Mouse (Mus musculus): ENCODE measurements around the gene Zbed3.

GRCm38 (mm10) chr13:95278426-95279025, 44.9 kb upstream of the Zbed3 start:
- TF ChIP-seq CTCF (IDR thresholded peaks at IDR 0.05; ENCODE audit: extremely low read depth, insufficient read depth, low read length) (no peak), POLR2A (IDR thresholded peaks at IDR 0.05; ENCODE audit: extremely low read depth, insufficient read depth, low read length) (no peak)
